Mouse (Mus musculus) brain, embryonic 14.5 days (tissue): ENCODE data around the gene Stap2.

Experiments used
- CTCF ChIP-seq: fragments of 200-500 bp; IDR thresholded peaks from 2 replicates; pipeline ENCODE4 v1.5.1; 2012; ENCODE audit warnings: inconsistent platforms, mild to moderate bottlenecking, moderate library complexity, borderline replicate concordance; ENCODE audit not compliant: insufficient read depth, insufficient read length; ENCODE audit errors: extremely low read depth
- POLR2A ChIP-seq: fragments of 200-500 bp; IDR thresholded peaks from 2 replicates; pipeline ENCODE4 v1.6.1; 2012; ENCODE audit warnings: mild to moderate bottlenecking, inconsistent platforms, borderline replicate concordance; ENCODE audit not compliant: poor library complexity, insufficient read depth, insufficient read length, severe bottlenecking; ENCODE audit errors: extremely low read depth

- TF ChIP-seq CTCF, result no peak
- no peak for TF ChIP-seq POLR2A
These were observed 49.6 kb upstream of the Stap2 start for GRCm38 (mm10) chr17:56054938-56055337.
